Mouse (Mus musculus): ENCODE measurements at regions not wholly inside any gene's neighbourhood (a gene's known extent, or its start where the extent isn't known, plus 50 kb on each side); places are given as distances from the start of the nearest gene placed in this dataset.

DNA sequence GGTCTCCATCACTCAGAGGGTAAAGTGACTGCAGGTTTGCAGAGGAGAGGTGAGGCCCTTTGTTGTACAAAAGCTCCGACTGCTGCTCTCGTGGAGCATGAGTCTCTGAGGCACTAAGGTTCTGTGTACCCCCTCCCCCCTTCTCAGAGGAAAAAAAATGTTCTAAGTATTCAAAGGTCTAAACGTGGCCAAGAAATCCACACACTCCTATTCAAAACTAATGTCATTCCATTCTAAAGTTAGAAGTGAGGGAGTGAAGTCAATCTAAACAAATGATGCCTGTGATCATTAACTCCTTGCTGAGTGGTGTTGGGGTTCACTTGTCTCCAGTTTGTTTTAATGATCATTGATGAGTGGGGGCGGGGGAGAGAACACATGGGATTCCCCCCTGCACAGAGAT, 150.6 kb downstream of the Auh start:
- no peak for DNase-seq (ENCODE audit: low spot score)
- intact Hi-C loops (cut with DNase I), result no loop called here

Measured in heart, postnatal 25 days (tissue).